Mouse (Mus musculus) heart, embryonic 10.5 days (tissue): Measurements from ENCODE around the gene Cryzl2. TPM values are rescaled to one million over a fixed set of nuclear protein-coding genes. Genes with fewer than 3 reads are reported as not detected.
A peak's percentile ranks its signal among the peaks of the same experiment; 100 is the strongest.

Experiments used
- DNase-seq: peaks from one replicate; pipeline ENCODE4 v3.0.0-alpha.2; 2017; ENCODE audit warnings: low spot score
- H3K27ac ChIP-seq: fragments of 300-500 bp; sonication (generic); 2 replicates; pipeline ENCODE4 v1.5.1; 2016; ENCODE audit warnings: mild to moderate bottlenecking
- H3K27me3 ChIP-seq: fragments of 300-500 bp; sonication (generic); 2 replicates; pipeline ENCODE4 v1.6.1; 2016; ENCODE audit warnings: mild to moderate bottlenecking; ENCODE audit not compliant: poor library complexity, insufficient read depth, severe bottlenecking
- H3K36me3 ChIP-seq: fragments of 300-500 bp; sonication (generic); 2 replicates; pipeline ENCODE4 v1.6.1; 2016; ENCODE audit warnings: mild to moderate bottlenecking, moderate library complexity
- H3K4me1 ChIP-seq: fragments of 300-500 bp; sonication (generic); 2 replicates; pipeline ENCODE4 v1.6.1; 2016; ENCODE audit warnings: mild to moderate bottlenecking
- H3K4me3 ChIP-seq: fragments of 300-500 bp; sonication (generic); 2 replicates; pipeline ENCODE4 v1.5.1; 2016; ENCODE audit warnings: mild to moderate bottlenecking, moderate library complexity
- H3K9me3 ChIP-seq: fragments of 300-500 bp; sonication (generic); 2 replicates; pipeline ENCODE4 v1.6.1; 2016; ENCODE audit warnings: mild to moderate bottlenecking, moderate library complexity
- WGBS: fragments of 180-500 bp; shearing (Covaris S2); methylation state at CpG from one replicate; pipeline ENCODE4 v1.1.7; 2016; 5-methylcytosine and 5-hydroxymethylcytosine counted together
- polyA plus RNA-seq: library from polyadenylated mRNA; unstranded; fragments of >200 nt; fragmentation: Nextera tagmentation; extraction: Ambion mirVana; gene quantifications from 2 replicates; pipeline ENCODE4 v1.2.1, GENCODE M21; 2016

Cryzl2 gene
- polyA plus RNA-seq: 15.1 and 31.1 TPM in 2 replicates

DNA sequence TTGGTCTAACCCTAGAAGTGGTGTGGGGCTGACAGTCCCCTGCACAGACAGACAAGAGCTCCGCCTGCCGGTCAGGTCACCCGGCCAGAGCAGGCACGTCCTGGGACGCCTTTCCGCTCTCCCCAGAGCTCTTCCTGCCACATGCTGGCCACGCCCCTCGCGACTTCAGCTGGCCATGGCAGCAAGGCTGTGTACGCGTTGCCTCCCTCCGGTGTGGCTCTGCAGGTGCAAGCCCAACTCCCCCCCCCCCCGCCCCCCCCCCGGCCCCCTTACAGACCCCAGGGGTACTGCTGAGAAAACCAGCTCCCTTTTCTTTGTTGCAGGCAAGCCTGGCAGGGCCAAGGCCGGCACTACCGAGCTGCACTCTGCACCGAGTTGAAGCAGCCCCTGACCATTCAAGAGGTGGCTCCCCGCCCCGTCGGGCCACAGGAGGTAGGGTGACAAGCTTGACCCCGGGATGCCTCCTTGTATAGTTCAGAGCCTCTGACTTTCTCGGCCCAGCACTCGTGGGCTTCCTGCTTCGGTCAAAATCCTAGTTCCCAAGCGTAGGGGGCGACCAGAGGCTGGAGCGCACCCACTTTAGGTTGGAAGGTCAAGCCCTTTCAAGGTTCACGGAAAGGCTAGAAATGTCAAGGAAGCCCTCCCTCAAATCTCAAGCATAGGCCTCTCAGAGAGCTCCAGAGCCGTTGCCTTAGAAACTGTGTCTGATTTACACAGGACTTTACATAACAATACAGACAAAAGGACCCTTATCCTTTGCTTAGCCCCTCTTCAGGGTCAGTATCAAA, at the start of gene Cryzl2:
Gene Cryzl2, plus strand, starts transcription at position 157 of the 788 bp plus-strand sequence.
- Histone ChIP-seq H3K9me3 (no peaks in the 10 kb centered on the region), H3K4me3 (peak within 1 kb of the TSS; percentile 66), H3K27ac (peak within 1 kb of the TSS; percentile 89), H3K4me1 (peaks cover 24% of the 10 kb centered on the region), H3K36me3 (0 out of 2 replicates have a peak, but pooled peaks cover 4% of the 10 kb centered on the region), H3K27me3 (no peaks in the 10 kb centered on the region)
- WGBS: 9% methylated on average over 27 of the region's 29 CpGs
- peak; percentile 95 for DNase-seq

DNA sequence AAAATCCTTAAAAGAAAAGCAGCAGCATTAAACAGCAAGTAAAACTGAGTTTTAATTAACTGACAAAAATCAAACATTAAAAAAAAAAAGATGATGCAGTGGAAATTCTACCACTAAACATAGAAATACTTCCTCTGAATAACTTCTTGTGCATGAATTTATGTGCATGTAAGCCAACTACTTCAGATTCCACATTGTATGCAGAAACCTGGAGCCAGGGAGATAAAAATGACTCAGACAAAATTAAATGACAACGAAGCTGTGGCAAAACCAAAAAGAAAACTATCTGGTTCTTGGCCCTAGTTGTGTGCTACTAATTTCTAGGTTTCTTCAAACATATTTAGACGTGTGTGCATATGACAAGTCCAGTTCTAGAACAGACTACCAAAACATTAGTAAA, 48.7 kb upstream of the Cryzl2 start:
- Histone ChIP-seq H3K4me3 (no peak overlapping the region), H3K4me1 (peaks cover 22% of the 10 kb centered on the region), H3K36me3 (0 out of 2 replicates have a peak, but pooled peaks cover under 1% of the 10 kb centered on the region), H3K27me3 (no peaks in the 10 kb centered on the region), H3K27ac (no peak overlapping the region), H3K9me3 (no peaks in the 10 kb centered on the region)
- DNase-seq: no peak
- WGBS: 72% methylated on average over 2 of the region's 2 CpGs

DNA sequence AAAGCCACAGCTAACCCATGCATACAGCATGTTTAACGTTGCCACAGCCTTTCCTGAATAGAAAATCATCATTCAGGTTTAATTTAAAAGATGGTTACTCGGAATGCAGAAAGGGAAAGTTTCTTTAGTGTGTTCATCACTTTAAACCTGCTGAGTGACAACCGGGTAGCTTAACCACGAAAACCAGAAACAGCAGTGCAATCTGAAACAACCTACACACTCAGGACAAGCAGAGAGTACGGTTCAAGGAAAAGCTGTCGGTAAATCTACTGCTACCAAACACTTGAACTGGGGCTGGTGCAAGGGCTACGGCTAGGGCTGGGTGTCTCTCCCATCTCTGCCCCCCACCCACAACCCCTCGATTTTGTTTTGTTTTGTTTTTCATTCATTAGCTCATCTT, 47.4 kb upstream of the Cryzl2 start:
- DNase-seq: no peak
- Histone ChIP-seq H3K27ac (peak overlapping the region; percentile 93; the same call in 1 of the 2 replicates), H3K27me3 (no peaks in the 10 kb centered on the region), H3K9me3 (no peaks in the 10 kb centered on the region), H3K4me3 (peak overlapping the region; percentile 98), H3K36me3 (0 out of 2 replicates have a peak, but pooled peaks cover 5% of the 10 kb centered on the region), H3K4me1 (peaks cover 25% of the 10 kb centered on the region)
- WGBS: 11% methylated on average over 8 of the region's 8 CpGs

DNA sequence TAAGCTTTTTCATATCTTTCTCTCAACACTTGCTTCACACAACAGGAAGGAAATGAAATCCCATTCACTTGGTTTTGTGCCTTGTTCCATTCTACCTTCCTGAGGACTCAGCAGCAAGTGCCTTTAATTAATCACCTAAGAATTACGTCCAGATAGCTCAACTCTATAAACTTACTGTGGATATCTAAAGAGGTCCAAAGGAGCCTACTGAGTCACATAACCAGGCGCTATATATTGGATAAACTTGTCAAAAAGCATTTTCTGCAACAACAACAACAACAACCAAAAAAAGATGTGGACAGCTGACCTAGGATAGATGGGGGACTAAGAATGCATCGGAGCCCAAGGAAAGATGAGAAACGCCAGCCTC, 47.1 kb upstream of the Cryzl2 start:
- DNase-seq: no peak
- H3K4me3 ChIP-seq: peak overlapping the region; percentile 98
- H3K36me3 ChIP-seq: 0 out of 2 replicates have a peak, but pooled peaks cover 5% of the 10 kb centered on the region
- peak overlapping the region; percentile 93 for H3K27ac ChIP-seq
- peaks cover 25% of the 10 kb centered on the region for H3K4me1 ChIP-seq
- no peaks in the 10 kb centered on the region for H3K27me3 ChIP-seq
- H3K9me3 ChIP-seq: no peaks in the 10 kb centered on the region
- WGBS: under 1% methylated on average over 4 of the region's 4 CpGs

DNA sequence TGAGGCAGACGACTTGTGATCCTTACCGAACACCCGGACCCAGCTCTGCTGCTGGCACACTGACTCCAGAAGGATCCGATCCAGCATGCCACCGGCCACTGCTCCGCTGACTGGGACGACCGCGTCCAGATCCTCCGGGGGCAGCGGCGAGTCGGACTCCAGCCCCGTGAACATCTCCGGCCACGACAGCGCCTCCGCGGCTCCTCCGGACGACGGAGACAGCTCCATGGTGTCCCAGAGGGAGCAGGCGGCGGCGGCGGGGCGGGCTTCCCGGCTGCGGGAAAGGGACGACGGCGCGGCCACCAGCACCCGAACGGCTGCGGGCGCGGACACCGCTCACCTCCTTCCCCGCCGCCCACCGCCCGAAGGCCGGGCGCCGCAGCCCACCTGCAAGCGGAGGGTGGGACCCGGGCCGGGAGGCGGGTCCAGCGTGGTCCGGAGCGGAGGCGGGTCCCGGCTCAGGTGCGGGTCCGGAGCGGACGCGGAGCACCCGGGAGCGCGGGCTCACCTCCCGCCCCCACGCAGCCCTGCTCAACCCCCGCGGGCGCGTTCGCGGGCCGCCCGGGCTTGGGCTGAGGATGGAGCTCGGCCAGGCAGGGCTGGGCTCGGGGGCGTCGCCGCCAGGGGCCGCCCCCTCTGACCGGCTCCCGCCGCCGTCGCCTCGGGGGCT, 46.5 kb upstream of the Cryzl2 start:
- under 1% methylated on average over 82 of the region's 85 CpGs for WGBS
- peak; percentile 89 for DNase-seq
- no peaks in the 10 kb centered on the region for H3K27me3 ChIP-seq
- 0 out of 2 replicates have a peak, but pooled peaks cover 5% of the 10 kb centered on the region for H3K36me3 ChIP-seq
- no peaks in the 10 kb centered on the region for H3K9me3 ChIP-seq
- H3K4me3 ChIP-seq: peak overlapping the region; percentile 98
- H3K27ac ChIP-seq: peak overlapping the region; percentile 93
- H3K4me1 ChIP-seq: peaks cover 28% of the 10 kb centered on the region

DNA sequence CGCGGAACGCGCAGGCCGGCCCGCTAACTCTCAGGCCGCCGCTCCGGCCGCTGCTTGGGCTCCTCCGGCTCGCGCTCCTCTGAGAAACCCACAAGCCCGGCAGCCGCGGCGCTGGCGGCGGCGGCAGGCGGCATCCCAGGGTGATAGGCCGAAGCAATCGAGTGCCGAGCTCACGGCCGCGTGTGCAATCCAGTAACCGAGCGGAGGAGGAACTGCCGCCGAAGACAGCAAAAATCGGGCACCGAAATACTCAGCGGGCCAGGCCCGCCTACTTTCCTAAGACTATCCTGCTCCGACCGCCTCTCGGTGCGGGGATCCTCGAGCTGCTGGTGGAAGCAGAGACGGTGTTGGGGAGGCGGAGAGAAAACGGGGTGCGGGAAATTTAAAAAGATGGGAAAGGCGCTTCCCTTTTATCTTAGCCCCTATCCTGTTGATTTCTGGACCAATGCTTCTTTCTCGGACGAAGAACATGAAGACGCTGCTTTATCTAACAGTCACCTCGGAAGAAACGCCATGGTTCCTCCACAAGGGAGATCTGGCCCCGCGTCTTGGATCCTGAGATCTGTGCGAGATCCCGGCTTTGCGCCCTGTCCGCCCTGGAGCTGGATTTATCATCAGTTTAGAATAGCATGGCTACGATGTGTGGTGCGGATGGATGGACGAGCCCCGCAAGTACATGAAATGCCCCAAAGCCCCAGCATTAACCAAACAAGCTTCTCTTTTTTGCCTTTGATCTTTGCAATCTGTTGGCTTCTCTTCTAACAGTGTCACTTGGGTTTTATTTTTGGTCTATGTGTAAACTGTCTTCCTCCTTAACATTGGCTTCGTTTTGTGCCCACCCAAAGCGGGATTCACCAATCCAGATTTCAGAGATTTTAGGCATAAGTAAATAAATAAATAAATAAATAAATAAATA, 45.7 kb upstream of the Cryzl2 start, which contains the start of gene Rasal2:
Gene Rasal2, minus strand, starts transcription at position 142 of the 916 bp plus-strand sequence.
- DNase-seq: peak; percentile 96
- 0 out of 2 replicates have a peak, but pooled peaks cover 5% of the 10 kb centered on the region for H3K36me3 ChIP-seq
- H3K9me3 ChIP-seq: no peaks in the 10 kb centered on the region
- H3K27ac ChIP-seq: peak within 1 kb of the TSS; percentile 93
- no peaks in the 10 kb centered on the region for H3K27me3 ChIP-seq
- peak within 1 kb of the TSS; percentile 98 for H3K4me3 ChIP-seq
- WGBS: under 1% methylated on average over 59 of the region's 62 CpGs
- peaks cover 34% of the 10 kb centered on the region for H3K4me1 ChIP-seq

DNA sequence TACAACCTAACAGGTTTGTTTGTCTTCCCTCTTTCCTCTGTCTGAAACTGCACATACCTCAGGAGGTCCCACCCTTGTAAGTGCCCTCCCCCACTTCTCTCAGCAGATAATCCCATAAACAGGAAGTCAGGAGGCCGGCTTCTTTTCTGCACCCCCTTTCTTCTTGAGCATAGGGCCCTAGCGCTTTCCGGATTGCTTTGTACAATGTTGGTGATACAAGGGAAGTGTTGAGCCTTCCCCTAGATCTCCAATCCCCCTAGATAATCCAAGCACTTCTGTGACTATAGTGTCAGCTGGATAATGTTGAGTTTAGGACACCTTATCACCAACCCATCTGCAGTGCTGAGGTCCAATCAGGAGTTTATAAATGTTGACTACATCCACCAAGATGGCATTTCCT, 42.6 kb upstream of the Cryzl2 start:
- Histone ChIP-seq H3K4me1 (peaks cover 31% of the 10 kb centered on the region), H3K27ac (no peak overlapping the region), H3K36me3 (peaks cover 18% of the 10 kb centered on the region), H3K27me3 (no peaks in the 10 kb centered on the region), H3K4me3 (no peak overlapping the region), H3K9me3 (no peaks in the 10 kb centered on the region)
- WGBS: 35% methylated on average over 3 of the region's 3 CpGs
- DNase-seq: no peak

DNA sequence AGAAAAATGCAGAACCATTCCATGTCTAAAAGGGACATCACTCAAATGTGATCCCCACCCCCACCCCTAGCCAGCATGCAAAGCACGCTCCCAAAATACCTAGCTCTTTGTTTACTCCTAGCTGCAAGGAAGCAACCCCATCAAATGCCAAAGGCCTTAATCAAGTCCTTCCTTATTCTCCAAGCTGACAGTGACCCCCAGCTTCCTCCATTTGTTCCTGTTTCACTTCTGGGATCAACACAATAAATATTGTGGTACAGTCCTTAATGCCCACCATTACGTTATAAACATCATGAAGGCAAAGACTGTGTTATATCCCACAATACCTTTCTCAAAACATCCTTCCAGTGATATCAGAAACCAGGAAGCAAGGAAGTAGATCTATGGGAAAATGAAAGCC, 41.7 kb upstream of the Cryzl2 start:
- Histone ChIP-seq H3K4me3 (no peak overlapping the region), H3K27ac (peak overlapping the region; percentile 52; the same call in 1 of the 2 replicates), H3K36me3 (peaks cover 18% of the 10 kb centered on the region)

DNA sequence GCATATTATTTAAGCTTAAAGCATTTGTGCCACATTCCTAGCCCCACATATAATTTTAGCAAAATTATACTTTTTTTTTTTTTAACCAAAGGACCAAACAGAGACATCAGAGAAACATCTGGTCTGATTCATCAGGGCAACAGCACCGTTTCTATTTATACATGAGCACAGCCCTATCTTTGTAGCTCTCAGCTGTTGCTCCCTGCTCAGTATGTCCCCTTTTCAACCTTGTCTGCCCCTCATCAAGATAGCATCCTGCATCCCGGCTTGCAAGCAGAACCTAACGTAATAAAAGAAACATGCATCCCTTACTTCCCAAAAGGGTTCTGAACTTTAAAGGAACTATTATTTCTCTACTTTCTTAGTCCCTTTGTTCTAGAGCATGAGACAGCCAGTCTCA, 41.0 kb upstream of the Cryzl2 start:
- 12% methylated on average over 3 of the region's 3 CpGs for WGBS
- Histone ChIP-seq H3K27ac (peak overlapping the region; percentile 59; the same call in 1 of the 2 replicates), H3K9me3 (no peaks in the 10 kb centered on the region), H3K4me1 (peaks cover 22% of the 10 kb centered on the region), H3K36me3 (peaks cover 18% of the 10 kb centered on the region), H3K27me3 (no peaks in the 10 kb centered on the region), H3K4me3 (no peak overlapping the region)
- no peak for DNase-seq

More for the DNA sequence above, 41.7 kb upstream of the Cryzl2 start:
- DNase-seq: no peak
- no peaks in the 10 kb centered on the region for H3K27me3 ChIP-seq
- peaks cover 26% of the 10 kb centered on the region for H3K4me1 ChIP-seq
- 83% methylated on average over 2 of the region's 2 CpGs for WGBS
- H3K9me3 ChIP-seq: no peaks in the 10 kb centered on the region

DNA sequence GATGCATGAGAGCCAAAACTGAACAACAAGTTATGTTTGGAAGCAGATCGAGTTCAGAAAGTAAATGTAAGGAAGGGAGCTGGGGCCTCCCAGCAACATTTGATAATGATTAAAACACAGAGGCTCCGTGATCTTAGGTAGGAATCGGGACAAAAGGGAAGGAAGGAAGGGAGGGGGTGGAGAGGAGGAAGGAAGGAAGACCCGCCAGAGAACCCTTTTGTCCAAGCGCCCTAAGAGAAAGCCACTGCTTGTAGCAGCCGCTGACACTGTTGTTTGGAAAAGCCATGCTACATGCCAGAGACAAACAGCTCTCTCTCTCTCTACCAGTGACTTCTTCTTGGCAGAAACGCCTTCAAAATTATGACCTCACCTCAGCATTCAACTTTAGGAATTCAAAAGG, 40.5 kb upstream of the Cryzl2 start:
- H3K9me3 ChIP-seq: no peaks in the 10 kb centered on the region
- WGBS: 54% methylated on average over 7 of the region's 7 CpGs
- H3K4me3 ChIP-seq: no peak overlapping the region
- H3K36me3 ChIP-seq: peaks cover 18% of the 10 kb centered on the region
- no peaks in the 10 kb centered on the region for H3K27me3 ChIP-seq
- H3K27ac ChIP-seq: peak overlapping the region; percentile 59; the same call in 1 of the 2 replicates
- peaks cover 22% of the 10 kb centered on the region for H3K4me1 ChIP-seq
- no peak for DNase-seq

DNA sequence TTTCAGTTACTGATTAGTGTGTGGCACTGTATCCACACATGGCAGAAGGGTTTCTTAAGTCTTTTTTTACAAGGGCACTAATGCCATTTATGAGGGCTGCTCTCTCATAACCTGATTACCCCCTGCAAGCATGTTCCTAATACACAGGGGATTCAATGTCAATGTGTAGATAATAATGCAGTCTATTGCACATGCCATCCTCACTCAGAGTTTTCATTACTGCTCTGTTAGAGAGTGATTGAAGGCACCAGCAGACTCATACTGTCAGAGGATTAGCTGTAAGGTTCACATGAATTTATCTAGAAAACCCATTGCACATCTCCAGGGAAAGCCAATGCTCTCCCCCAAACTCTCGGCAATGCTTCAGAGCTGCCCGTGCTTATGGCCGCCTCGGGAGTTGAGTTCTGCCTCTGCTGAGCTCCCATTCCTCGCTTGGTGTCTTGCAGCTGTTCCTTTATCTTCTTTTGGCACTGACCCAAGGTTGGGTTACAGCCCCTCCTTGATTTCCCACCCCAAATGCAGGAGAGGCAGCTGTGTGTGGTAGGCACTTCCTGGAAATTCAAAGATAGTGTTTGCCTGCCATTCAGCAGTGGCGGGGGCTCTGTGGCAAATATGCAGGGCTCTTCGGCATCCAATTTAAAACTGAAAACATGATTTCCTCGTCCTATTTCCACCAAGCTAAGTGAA, 32.5 kb upstream of the Cryzl2 start:
- Histone ChIP-seq H3K9me3 (no peaks in the 10 kb centered on the region), H3K27ac (no peak overlapping the region), H3K27me3 (no peaks in the 10 kb centered on the region), H3K4me1 (0 out of 2 replicates have a peak, but pooled peaks cover 6% of the 10 kb centered on the region), H3K36me3 (no peaks in the 10 kb centered on the region), H3K4me3 (no peak overlapping the region)
- peak; percentile 75 for DNase-seq
- WGBS: 37% methylated on average over 8 of the region's 8 CpGs

DNA sequence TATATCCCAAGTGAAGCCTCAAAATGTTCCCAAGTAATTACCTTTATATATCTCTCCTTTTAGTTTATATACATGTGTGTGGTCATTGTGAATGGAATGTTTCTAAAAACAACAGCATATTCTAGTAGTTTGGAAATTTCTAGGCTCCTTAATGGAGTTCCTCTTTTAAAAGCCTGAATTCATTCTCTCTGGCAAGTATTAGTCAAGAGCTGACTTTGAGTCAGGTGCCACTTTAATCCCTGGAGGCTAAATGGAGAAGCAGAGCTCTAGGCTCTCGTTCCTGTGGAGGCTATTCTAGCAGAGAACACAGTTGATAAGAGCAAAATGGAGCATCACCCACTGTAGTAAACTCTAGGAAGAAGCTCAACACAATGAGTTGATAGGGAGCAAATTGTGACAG, 31.4 kb upstream of the Cryzl2 start:
- 23% methylated on average over 1 of the region's 1 CpGs for WGBS

More for the DNA sequence above, 31.4 kb upstream of the Cryzl2 start:
- no peak overlapping the region for H3K27ac ChIP-seq
- H3K27me3 ChIP-seq: no peaks in the 10 kb centered on the region
- H3K9me3 ChIP-seq: no peaks in the 10 kb centered on the region
- no peak overlapping the region for H3K4me3 ChIP-seq
- no peak for DNase-seq
- H3K4me1 ChIP-seq: 0 out of 2 replicates have a peak, but pooled peaks cover 6% of the 10 kb centered on the region
- no peaks in the 10 kb centered on the region for H3K36me3 ChIP-seq
